Mouse (Mus musculus) left cerebral cortex, postnatal 25 days (tissue): Measurements from ENCODE around the gene Tlx2. TPM values are rescaled to one million over a fixed set of nuclear protein-coding genes. Genes with fewer than 3 reads are reported as not detected.
A peak's percentile ranks its signal among the peaks of the same experiment; 100 is the strongest.

Experiments used
- DNase-seq, 2 experiments: peaks; one replicate each; pipeline ENCODE4 v3.0.0; 2022; ENCODE audit warnings: low spot score in 2 of 2, mixed read lengths in 1 of 2
- intact Hi-C: fragments of 180-260 bp; cut with DNase I; formaldehyde crosslinking; loops from one replicate; pipeline ENCODE4 v1.15.1; 2025
- total RNA-seq, 2 experiments: library from RNA; stranded (reverse); gene quantifications; 2 replicates each; pipeline ENCODE4 v1.2.3; 2021

Gene Tlx2
- not detected for total RNA-seq

DNA sequence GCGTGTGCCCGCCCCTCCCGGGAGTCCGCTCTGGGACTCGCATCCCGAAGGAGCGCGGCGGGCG, at the start of gene Tlx2:
Tlx2 (minus strand) TSS at position 47 of the 64 bp plus-strand sequence.
- no peak for DNase-seq
- intact Hi-C loops: loop anchor here (10.0 kb wide), 1 partner anchor 645 kb away; the partner anchor contains the start of gene Vax2

GRCm38 (mm10) chr6:83119734-83120051, 49.6 kb upstream of the Tlx2 start:
- intact Hi-C loops: no loop called here
- DNase-seq: no peak

DNA sequence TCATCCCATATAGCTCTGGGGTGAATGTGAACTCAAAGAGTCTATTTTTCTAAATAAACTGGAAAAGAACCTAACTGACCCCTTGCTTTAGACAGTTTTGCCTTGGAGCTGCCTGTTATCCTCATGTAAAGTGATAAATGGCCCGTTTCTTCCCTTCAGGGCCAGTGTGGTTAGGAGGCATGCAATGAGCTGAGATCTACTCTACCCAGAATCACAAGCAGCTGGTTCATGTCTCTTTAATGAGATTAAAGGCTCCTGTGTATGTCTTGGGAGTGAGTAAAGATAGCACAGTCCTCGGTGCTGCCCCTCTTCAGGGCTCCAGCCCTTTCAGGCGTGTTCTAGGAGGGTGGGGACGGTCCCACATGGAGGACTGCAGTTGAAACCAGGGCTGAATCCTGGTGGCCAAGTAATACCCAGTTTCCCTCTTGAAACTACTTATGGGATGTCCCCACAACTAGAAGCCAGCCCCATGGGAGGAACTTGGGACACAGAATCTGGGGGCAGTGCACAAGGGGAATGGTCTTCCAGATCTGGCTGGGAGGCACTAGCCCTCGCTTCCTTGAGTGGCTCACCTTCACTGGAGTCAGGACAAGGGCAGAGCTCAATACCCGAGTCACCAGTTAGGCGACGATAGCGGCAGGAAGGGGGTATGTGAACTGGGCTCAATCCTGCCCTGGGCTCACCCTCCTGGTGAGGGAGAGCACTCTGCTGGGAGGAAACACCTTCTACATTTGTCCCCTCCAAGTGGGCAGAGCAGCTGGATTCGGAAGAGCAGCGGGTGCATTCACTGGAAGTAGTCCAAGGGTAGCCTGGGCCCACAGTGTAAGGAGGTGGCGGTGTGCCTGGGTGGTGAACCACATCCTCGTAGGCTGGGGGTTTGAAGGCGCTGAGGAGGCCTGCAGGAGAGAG, 49.0 kb upstream of the Tlx2 start:
- no peak for DNase-seq
- intact Hi-C loops: no loop called here

GRCm38 (mm10) chr6:83118369-83118768, 48.3 kb upstream of the Tlx2 start:
- no peak for DNase-seq
- intact Hi-C loops: no loop called here

DNA sequence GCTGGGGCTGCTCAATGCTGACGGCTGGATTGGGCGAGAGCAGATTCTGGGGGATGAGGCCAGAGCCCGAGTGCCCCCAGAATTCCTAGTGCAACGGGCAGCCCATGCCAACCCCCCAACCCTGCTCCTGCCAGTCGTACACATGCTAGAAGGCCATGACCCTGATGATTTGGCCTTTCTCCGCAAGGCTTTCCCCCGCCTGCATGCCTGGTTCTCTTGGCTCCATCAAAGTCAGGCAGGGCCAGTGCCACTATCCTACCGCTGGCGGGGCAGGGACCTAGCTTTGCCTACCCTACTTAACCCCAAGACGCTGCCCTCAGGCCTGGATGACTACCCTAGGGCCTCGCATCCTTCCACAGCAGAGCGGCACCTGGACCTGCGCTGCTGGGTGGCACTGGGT, 47.5 kb upstream of the Tlx2 start:
- DNase-seq: no peak
- intact Hi-C loops: no loop called here

GRCm38 (mm10) chr6:83117165-83117438, 47.0 kb upstream of the Tlx2 start:
- intact Hi-C loops: no loop called here
- DNase-seq: no peak

DNA sequence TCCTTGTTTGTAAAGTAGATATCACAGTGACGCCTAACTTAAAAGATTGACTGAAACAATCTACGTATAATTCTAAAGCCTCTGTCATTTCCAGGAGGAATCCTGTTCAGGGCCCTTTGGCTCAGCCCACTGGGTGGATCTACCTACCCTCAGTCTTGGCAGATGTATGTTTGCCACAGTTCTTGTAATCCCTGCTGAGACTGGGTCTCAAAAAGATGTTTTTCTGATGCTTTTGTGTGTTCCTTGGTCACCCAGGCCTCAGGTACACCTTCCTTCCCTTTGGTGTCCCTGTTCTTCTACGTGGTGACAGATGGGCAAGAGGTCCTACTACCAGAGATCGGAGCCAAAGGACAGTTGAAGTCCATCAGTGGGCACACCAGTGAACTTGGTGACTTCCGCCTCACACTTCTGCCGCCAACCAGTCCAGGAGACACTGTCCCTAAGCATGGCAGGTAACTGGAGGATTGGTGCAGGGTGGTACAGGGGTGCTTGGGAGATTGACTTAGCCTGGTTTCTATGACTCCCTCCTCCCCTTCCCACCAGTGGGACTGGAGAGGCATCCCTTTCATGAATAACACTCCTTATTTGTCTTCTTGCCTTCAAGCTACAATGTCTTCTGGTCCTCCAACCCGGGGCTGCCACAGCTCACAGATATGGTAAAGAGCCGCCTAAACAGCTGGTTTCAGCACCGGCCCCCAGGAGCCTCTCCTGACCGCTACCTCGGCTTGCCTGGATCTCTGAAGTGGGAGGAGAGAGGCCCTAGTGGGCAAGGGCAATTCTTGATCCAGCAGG, 46.5 kb upstream of the Tlx2 start:
- intact Hi-C loops: no loop called here
- DNase-seq: no peak

- DNase-seq: no peak
- intact Hi-C loops: loop anchor here (2.0 kb wide), 1 partner anchor 43 kb away; no protein-coding TSS in a partner anchor
Observed at GRCm38 (mm10) chr6:83115682-83116372, 45.7 kb upstream of the Tlx2 start.

- DNase-seq: peak; percentile 91 to 94
- intact Hi-C loops: loop anchor here (2.0 kb wide), 1 partner anchor 44 kb away; no protein-coding TSS in a partner anchor
Observed at GRCm38 (mm10) chr6:83115011-83115671, 45.0 kb upstream of the Tlx2 start, which contains the start of gene Mogs. Gene Mogs (plus strand): TSS chr6:83115496.

DNA sequence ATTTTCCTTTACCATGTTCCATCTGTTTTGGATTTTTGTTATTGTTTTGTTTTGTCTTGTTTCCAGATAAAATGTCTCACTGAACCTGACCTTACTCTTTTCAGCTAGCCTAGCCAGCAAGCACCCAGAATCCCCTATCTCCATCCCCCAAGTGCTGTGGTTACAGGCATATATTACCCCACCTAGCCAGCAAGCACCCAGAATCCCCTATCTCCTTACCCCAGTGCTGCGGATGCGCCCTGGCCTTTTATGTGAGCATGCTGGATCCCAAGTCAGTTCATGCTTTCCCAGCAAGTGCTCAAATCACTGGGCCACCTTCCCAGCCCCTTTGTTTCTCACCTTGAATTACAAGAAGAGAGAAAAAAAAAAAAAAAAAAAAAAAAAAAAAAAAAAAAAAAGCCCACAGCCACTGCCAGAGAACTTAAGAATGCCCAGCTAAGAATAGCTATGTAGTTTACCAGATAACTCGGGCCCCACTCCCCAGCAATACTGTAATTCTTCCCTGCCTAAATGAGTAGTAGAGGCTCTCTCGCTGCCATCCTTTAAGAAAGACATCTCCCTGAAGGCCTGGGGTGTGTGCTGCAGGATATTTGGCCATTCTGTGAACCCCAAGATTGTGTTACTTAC, 41.5 kb upstream of the Tlx2 start:
- no peak for DNase-seq

DNA sequence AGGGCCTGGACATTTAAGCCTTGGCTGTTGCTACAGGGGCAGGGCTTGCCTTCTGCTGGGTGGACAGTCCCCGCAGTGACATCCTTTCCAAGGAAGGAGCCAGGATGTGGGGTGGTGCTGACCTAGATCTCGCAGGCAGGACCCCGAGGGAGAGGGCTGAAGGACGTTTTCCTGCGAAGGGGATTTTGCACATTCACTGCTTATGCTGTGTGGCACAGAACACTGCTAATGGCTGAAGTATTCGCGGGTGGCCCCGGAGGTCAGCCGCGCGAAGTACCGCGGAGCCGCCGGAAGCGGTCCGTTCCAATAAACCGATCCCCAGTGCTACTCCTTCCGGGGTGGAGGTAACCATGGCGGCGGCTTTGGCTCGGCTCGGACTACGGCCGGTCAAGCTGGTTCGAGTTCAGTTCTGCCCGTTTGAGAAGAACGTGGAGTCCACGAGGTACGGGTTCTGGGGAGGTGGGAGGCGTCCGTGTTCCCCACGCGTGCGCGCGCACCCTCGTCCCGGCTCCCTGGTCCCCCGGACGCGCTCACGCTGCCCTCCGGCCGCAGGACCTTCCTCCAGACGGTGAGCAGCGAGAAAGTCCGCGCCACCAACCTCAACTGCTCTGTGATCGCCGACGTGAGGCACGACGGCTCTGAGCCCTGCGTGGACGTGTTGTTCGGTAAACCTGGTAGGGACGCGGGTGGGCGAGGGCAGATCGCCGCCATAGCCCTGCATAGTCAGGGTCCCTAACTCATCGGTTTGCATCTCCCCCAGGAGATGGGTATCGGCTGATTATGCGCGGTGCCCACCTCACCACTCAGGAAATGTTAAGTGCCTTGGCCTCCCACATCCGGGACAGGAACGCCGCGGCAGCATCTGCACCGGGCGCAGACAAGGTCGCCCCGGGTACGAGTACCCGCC, 38.9 kb upstream of the Tlx2 start, which contains the start of gene Mrpl53:
Mrpl53 (plus strand) TSS at position 279 of the 907 bp plus-strand sequence.
- intact Hi-C loops: loop anchor here (10.0 kb wide), 1 partner anchor 194 kb away; no protein-coding TSS in a partner anchor
- peak; percentile 80 to 81 for DNase-seq

More for the DNA sequence above, 41.5 kb upstream of the Tlx2 start:
- intact Hi-C loops: no loop called here

DNA sequence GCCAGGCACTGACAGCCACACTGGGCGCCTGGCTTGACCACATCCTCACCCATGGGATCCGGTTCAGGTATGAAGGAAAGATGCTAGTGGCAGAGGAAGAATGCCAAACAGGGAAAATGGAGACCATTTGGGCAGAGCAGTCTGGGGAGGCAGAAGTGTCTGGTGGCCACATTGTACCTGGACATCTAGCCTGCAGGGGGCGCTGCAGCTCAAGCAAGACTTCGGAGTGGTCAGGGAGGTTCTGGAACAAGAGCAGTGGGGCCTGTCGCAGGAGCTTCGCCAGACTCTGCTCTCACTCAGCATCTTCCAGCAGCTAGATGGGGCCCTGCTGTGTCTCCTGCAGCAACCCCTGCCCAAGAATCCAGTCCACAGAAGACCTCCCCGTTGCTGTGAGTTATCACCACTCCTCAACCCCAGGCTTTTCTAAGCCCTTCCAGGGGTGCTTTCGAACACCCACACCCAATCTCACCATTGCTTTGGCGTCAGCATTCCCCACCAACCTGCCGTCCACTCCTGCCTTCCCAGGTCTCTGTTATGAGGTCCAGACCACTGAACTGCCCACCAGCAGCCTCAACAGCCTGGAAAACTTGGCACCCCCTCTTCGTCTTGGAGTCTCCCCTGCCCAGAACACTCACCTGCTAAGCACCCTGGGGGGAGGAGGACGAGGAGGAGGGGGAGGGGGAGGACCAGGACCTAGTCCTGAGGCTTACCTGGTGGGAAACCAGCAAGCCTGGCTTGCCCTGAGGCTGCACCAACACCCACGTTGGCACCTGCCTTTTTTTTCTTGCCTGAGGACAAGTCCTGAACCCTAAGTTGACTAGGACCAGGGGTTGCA, 37.7 kb upstream of the Tlx2 start:
- intact Hi-C loops: loop anchor here (10.0 kb wide), 1 partner anchor 193 kb away; no protein-coding TSS in a partner anchor
- DNase-seq: peak; percentile 42 to 67

GRCm38 (mm10) chr6:83104158-83104557, 34.1 kb upstream of the Tlx2 start:
- peak; percentile 27 to 75 for DNase-seq
- intact Hi-C loops: loop anchor here (10.0 kb wide), 1 partner anchor 189 kb away; no protein-coding TSS in a partner anchor

DNA sequence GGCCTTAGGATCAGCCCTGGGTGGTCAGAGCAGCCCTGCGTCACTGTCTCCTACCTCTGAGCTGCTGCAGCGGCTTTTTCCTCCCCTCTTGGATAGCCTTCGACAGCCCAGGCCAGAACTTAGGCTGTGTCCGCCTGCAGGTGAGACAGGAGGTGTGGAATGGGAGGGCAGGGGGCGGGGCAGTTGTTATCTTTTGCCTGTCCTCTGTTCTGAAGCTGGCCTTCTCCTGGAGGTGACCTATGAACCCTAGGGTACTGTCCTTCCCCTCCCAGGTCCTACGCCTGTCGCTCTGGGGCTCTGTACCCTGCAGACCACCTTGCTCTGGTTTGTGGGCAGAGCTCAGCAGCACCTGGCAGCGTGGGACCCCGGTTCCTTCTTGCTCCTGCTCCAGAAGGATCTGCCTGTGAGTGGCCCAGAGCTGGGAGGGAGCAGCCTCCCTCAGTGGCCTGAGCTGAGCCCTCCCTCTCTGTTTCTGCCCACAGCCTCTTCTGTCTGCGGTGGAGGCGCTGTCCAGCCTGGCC, 33.1 kb upstream of the Tlx2 start:
- intact Hi-C loops: loop anchor here (10.0 kb wide), 1 partner anchor 188 kb away; no protein-coding TSS in a partner anchor
- no peak for DNase-seq

DNA sequence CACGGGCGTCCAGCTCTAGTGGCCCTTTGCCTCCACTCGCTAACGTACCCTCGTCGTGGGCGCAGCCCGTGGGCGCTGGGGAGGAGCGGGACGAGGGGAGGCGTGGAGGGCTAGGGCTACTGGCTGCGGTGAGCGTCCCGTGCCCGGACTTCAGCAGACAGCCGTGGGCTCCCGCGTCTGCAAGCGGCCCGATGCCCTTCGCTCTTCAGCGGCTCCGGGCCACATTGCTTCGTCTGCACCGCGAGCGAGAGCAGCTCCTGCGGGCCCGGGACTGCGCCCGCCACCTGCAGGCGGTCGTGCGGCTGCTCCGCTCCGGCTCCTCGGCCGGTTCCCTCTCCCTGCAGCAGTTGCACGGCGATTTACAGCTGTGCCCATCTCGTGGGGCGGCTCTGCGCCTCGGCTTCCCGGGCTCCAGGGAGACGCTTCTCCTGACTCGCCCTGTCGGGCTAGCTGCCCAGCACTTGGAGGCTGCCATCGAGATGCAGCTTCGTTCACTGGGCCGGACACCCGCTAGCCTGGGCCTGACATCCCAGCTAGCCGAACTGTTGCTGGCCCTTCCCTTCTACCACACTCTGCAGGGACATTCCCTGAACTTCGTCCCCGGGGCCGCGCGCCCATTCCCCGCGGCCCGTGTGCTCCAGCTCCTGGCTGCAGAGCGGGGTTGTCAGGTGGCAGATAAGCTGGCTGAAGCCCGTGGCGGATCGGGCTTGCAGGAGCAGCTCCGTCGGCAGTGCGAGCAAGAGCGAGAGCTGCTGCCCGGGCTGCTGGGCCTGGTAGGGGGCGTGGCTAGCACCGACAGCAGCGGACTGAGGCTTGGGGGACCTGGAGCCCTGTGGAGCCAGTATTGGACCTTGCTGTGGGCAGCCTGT, 31.8 kb upstream of the Tlx2 start:
- DNase-seq: peak; percentile 60 to 71
- intact Hi-C loops: loop anchor here (1.0 to 10.0 kb wide), 4 partner anchors 24 to 187 kb away; partner anchors contain the start of gene Aup1

GRCm38 (mm10) chr6:83101316-83101687, 31.2 kb upstream of the Tlx2 start, which contains the start of the genes Ccdc142 and Gm42688:
Gene Ccdc142 (plus strand): TSS chr6:83101601.
Gene Gm42688 (plus strand): TSS chr6:83101617.
- DNase-seq: peak; percentile 89 to 94
- intact Hi-C loops: loop anchor here (1.0 to 10.0 kb wide), 3 partner anchors 23 to 187 kb away; no protein-coding TSS in a partner anchor
